Mouse (Mus musculus) heart, adult 2 months (tissue): ENCODE results near the gene Bcar3.

Experiments used
- CTCF ChIP-seq: fragments of 200-600 bp; IDR thresholded peaks from 2 replicates; pipeline ENCODE4 v1.8.1; 2022; ENCODE audit warnings: antibody characterized with exemption, mild to moderate bottlenecking, moderate library complexity
- EP300 ChIP-seq: fragments of 200-500 bp; IDR thresholded peaks from 2 replicates; pipeline ENCODE4 v1.6.1; 2011; ENCODE audit warnings: low read depth, low read length, control low read depth; ENCODE audit not compliant: insufficient read depth
- POLR2A ChIP-seq: fragments of 200-500 bp; IDR thresholded peaks from 2 replicates; pipeline ENCODE4 v1.6.1; 2011; ENCODE audit warnings: mild to moderate bottlenecking, low read depth, low read length, control low read depth; ENCODE audit not compliant: insufficient read depth

DNA sequence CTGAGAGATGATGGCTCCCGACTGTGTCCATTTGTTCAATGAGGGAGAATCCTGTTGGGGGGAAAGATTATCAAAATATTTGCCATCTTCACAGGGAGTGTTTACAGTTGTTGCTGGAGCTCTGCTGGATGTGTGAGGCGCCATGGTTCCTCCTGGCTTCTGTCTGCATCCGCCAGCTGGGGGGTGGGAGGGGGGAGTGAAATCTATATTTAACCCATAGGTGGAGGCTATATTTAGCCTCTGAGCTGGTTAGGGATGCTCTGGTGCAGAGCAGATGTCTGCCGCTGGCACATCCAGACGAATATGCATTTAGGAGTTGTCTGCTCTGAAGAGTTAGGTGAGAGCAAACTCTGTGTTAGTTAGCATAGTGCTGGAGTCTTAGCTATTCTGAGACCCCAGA, 108.2 kb downstream of the Bcar3 start:
- TF ChIP-seq CTCF (no peak), POLR2A (no peak), EP300 (no peak)
